Mouse (Mus musculus) monocyte, adult 2 months (primary cell): ENCODE data around the gene Clcf1.
A peak's percentile ranks its signal among the peaks of the same experiment; 100 is the strongest.

Experiments
- DNase-seq, 2 experiments: peaks; one replicate each; pipeline ENCODE4 v3.0.0; 2022; ENCODE audit warnings: low spot score in 2 of 2, low read depth in 1 of 2

Gene Clcf1

DNA sequence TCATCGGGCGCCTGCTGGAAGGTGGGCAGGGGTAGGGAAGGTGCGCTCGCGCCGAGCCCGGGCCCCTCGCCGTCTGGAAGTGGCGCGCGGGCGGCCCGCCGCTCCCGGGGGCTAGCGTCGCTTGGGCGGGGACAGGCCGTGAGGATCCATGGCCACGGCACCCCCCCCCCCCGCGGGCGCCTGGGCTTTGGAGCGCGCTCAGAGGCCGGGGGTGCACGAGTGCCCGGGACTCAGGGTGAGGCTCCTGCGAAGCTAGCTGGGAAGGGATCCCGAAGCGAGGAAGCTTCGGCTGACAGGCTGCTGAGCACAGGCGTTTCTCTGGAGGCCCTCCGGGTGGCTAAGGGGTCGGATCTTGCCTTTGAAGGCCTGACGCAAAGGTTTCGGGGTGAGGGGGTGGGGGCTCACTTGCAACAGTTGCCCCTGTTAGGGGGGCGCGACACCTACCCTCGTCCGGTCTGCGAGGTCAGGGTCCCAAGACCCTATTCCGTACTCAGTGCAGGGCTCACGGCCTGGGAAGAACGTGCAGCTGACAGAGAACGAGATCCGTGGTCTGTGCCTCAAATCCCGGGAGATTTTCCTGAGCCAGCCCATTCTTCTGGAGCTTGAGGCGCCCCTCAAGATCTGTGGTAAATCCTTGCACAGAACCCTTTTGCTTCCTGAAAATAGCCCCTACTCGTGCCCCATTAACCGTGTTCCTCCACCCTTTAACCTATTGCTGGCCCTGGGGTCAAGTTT, 21.6 kb upstream of the Clcf1 start:
- no peak for DNase-seq

DNA sequence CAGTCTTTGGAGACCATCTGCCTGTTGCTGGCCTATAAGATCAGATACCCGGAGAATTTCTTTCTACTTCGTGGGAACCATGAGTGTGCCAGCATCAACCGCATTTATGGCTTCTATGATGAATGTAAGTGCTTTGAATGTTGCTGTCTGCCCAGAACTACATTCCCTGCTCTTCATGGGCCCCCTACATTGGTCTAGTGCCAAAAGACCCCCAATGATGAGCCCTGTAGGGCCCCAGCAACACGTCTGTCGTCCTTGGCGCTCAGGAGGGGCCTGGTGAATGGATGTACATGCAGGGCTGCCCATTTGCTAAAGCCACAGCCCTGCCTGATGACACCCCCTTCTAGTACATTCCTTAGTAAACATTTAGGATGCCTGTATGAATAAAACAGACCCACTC, 20.9 kb upstream of the Clcf1 start:
- no peak for DNase-seq

DNA sequence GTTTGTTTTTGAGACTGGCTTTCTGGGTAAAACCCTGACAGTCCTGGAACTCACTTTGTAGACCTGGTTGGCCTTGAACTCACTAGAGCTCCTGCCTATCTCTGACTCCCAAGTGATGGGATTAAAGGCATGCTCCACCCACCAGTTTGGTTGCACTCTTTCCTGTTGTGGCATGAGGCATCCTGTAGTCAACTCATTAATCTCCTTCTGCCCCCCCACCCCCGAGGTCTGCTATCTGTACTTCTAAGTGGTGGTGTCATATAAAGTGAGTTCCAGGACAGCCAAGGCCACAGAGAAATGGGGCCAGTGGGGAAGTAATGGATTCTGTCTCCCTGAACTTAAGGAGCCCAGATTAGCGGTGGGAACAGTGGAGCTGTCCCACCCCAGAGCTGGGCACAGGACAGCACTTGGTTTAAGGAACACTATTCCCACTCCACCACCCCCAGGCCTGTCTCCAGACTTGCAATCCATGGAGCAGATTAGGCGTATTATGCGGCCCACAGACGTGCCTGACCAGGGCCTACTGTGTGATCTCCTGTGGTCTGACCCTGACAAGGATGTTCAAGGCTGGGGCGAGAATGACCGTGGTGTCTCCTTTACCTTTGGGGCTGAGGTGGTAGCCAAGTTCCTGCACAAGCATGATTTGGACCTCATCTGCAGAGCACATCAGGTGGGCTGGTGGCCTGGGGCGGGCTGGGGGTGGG, 19.9 kb upstream of the Clcf1 start:
- DNase-seq: no peak

DNA sequence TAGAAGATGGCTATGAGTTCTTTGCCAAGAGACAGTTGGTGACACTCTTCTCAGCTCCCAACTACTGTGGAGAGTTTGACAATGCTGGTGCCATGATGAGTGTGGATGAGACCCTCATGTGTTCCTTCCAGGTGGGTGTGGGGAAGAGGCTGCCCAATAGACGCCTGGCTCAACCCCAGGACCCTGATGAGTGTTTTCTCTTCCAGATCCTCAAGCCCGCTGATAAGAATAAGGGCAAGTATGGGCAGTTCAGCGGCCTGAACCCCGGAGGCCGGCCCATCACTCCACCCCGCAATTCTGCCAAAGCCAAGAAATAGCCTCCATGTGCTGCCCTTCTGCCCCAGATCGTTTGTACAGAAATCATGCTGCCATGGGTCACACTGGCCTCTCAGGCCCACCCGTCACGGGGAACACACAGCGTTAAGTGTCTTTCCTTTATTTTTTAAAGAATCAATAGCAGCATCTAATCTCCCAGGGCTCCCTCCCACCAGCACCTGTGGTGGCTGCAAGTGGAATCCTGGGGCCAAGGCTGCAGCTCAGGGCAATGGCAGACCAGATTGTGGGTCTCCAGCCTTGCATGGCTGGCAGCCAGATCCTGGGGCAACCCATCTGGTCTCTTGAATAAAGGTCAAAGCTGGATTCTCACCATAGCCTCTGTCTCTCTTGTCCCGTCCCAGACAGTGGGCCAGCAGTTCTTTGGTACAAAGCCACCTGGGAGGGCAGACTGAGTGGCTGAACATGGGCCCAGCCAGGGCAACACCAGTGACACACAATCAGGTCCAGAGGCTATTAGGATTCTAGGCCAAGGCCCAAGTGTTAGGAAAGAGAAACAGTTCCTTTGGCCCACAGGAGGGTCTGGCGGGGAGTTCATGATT, 19.0 kb upstream of the Clcf1 start:
- DNase-seq: no peak

DNA sequence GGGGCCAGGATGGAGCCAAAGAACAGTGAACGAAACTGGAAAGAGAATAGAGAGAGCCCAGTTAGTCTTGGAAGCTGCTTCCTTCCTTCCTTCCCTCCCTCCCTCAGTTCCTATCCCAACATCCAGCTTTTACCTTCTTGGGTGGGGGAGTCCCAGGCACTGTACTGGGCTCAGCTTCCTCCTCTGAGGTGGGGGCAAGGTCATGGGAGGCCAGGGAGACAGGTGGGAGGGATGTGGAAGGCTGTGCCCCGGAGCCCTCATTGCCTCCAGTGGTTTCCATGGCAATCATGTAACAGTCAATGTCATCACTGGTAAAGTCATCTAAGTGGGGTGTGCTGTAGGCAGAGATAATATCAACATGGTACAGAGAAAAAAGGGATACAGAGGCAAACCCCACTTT, 18.0 kb upstream of the Clcf1 start:
- DNase-seq: no peak

DNA sequence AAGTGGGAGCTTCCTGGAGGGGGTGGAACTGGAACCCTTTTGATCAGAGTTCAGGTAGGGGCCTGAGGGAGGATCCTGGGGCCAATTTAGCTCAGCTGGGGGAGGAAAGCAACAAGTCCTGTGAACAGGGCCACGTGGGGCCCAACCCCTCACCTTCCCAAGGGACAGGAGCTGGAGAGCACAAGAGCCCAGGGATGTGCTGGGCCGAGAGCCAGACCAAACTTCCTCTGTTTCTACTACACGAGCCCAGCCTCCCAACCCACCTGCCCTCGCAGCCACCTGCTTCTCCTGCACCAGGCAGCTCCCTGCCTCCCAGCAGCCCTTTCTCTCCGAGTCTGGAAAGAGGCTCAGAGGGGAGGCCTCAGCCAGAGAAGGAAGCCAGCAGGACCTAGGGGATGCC, 17.5 kb upstream of the Clcf1 start:
- DNase-seq: no peak

DNA sequence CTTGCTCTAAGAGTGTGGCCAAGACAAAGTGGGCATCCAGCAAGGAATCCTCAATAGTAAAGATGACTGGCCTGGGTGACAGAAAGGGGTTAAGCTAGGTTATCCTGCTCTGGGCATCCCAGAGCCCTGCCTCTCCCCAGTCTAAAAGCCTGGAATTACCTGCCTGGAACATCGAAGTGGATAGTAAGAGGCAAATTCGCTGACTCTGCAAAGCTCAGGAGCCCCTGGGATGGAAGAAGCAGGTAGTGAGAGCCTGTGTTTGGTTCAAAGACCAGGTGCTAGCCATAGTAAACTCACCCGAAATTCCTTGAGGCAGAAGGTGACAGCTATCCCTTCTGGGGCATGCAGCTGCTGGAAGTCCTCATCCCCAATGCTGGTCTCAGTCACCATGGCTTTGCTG, 16.9 kb upstream of the Clcf1 start:
- no peak for DNase-seq

DNA sequence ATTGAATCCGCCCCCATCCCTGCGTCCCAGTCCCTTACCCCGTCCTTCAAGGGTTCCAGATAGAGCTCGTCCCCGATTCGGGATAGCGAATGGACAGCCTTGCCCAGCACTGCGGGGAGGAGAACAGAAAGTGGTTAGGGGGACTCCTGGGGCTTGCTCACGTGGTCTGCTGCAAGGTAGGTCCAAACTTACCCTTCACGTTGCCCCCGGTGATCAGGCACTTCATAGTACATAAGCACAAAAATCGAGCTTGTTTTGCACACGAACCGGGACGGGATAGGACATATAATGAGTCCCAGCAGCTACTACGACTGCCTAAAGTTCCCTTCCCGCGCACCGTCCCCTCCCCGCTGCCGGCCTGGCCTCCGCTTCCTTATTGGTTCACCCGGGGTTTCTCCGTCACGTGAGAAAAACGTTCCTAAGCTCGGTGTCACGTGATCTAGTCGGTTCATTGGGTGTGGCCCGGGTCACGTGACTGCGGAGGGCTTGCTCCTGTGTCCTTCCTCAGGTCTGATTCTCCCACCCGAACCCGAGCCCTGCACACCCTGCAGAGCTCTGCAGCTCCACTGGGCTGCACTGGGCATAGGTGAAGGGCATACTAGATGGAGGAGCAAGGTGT, 12.6 kb upstream of the Clcf1 start, which contains the start of gene Rad9a:
Rad9a (minus strand) TSS at position 372 of the 619 bp plus-strand sequence.
- DNase-seq: peak; percentile 87 to 89

DNA sequence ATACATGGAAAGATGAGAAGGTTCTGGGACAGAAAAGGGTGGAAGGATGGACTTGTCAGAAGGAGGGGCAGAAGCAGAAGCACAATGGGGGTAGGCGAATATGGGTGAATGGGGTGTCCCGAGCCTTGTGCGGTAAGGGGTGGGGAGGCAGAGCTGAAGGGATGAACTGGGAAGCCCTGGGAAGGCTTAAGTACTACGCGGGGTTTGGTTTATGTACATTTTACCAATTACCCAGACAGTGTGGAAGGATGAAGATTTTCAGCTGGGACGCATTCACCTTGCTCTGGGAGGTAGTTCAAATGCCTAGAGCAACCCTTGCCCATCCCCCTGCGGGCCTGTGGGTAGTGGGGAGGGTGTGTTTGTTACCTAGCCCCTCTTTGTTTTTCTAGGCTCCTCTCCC, 11.9 kb upstream of the Clcf1 start:
- no peak for DNase-seq

DNA sequence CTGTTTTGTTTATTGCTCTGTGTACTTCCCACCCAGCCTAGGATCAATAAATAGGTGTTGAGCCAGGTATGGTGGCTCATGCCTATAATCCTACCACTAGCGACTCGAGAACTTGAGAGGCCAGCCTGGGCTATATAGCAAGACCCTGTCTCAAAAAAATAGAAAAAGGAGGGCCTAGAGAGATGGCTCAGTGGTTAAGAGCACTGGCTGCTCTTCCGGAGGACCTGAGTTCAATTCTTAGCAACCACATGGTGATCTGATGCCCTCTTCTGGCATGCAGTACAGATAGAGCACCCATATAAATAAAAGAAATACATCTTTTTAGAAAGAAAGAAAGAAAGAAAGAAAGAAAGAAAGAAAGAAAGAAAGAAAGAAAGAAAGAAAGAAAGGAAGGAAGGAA, 10.9 kb upstream of the Clcf1 start:
- DNase-seq: no peak

DNA sequence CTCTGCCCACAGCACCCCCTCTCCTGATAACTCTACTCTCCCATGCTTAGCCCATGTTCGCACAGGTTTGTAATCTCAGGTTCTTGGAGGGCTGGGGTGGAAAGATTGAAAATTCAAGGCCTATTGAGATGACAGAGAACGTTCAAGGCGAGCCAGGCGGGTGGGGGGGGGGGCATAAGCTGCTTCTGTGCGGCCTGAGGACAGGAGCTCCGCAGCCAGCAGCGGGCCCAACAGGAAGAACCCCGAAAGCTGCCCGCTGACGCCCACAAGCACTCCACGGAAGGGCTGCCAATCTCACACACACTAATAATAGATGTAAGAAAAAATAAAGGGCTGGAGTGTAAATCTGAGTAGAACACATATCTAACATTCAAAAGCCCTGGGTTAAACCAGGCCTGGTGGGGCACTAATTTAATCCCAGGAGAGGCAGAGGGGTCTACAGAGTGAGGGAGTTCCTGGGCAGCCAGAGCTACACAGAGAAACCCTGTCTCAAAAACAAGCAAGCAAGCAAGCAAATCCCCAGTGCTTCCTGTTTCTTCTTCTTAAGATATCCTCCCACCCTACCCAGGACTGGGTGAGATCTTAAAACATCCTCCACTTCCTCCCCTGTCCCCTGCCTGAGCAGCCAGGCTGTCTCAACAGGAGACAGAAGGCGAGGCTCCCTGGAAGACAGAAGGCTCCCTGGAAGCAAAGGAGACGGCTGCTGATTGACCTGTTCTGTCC, 10.3 kb upstream of the Clcf1 start:
- DNase-seq: no peak

DNA sequence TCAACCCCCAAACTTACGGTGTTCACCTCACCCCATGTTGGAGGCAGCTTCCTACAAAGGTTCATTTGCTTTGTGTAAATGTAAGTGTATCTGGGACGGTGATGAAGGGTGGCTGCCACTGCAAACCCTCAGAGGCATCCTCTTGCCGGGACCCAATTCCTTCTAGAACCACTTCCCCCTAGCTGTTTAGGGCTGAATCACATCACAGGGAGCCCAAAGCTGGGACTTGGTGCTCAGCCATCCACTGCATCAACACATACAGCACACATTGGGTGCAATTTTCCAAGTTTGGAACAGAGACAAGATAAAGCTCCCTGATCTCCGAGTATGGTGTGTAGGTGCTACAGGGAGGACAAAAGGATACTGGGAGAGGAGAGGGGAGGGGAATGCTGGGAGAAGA, 9.1 kb upstream of the Clcf1 start:
- DNase-seq: no peak

DNA sequence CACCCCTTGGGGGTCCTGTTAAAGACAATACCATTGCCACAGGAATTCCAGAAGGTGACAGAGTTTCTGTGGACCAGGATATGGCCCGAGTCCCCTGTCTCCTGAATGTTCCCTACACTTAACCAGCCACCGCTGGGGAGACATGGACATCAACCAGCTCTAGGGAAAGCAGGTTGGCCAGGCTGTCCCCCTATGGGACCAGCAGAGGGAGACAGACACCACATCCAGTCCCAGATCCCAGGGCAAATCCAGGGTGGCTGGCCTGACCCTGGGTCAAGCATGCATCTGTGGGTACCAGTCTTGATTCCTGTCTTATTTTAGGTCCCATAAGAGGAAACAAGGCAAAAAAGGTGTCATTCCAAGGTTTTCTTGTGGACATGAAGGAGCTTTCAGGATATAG, 7.1 kb upstream of the Clcf1 start:
- peak in 1 of 2 experiments; percentile 64 for DNase-seq

DNA sequence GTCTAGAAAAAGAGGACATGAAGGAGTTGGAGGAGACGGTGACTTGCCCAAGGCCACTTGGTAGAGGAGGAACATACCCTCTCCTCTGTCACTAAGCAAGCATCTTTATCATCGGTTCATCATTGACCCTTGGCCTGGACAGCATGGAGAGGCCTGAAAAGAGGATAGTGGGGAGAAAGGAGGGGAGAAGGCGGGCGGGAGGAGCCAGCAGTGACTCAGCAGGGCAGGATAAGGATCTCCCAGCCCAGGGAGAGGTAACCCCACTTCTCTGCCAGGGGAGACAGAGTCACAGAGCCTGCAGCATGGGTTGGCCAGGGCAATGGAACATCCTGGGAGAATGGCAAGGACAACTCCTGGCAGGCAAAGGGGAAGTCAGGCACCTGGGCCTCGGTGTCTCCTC, 5.5 kb upstream of the Clcf1 start:
- no peak for DNase-seq

DNA sequence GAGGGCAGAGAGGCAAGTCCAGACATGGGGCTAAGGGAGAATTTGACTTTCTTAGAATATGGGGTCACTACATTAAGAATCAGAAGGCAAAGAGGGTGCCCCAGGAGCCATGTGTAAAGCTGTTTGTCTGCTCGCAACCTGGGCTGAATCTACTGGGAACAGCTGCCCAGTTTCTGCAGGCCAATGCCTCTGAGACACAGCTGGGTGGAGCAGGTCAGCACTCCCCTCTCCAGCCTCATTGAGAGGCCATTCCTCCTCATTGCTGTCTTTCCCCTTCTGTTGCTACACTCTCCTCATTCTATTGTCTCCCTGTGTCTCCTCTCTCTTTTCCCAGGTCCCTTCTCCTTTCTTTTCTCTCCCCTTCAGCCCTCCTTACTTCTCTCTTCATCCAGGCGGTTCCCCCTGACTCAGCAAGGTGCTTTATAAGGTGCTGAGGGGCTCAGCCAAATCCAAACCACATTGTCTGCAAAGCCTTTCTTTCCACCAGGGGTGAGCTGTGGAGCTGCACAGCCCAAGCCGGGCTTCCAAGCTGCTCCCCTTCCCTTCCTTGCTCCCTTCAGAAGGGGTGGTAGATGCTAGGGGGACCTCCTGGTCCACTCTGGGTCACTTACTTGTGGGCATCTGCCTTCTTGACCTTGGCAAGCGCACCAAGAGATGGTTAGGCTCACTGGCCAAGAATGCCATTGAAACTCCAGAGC, 2.0 kb upstream of the Clcf1 start:
- no peak for DNase-seq

DNA sequence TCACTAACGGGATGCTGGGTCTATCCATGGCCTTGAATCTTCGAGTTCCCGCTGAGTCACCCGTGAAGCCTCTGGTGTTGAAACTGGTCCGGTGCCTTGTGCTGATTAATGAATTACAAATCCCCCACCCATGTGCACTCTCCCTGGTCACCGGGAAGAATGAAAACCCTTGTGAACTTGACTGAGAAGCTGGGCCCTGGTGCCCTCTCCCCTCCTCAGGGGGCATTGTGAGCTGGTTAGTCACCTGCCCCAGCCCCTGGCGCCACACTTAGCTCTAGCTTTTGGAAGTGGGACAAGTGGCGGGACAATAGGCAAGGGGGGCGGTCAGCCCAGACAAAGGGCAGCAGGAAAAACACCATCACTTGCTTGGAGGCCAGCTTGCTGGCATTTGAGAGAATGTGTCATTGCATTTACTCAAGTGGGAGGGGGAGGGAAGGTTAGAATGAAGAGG, 489 bp upstream of the Clcf1 start:
- peak; percentile 42 to 55 for DNase-seq

DNA sequence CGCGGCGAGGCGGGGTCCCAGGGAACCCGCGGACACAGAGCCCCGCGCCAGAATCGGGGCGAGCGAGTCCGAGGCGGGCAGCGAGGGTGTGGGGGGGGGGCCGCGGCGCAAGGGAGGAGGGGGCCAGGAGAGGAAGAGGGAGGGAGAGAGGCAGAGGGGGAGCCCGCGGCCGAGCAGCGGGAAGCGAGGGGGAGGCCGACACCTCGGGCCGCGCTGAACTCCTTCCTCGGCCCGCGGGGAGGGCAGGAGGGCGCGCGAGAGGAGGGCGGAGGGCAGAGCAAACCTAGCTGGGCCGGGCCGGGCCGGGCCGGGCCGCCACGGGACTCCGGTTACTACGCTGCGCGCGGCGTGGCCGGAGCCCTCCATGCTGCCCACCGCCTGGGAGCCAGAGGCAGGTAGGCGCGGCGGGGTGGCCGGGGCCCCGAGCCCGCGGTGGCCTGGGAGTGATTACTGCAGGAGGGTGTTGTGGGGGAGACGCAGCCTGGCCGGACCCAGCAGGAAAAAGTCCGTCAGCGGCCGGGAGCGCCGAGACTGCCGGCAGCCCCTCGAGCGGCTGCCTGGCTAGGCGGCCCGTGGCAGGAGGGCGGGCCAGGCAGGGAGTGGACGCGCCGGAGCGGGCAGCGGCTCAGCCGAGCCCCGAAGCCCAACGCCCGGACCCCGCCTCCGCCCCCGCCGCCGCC, 873 bp downstream of the Clcf1 start:
- DNase-seq: no peak

DNA sequence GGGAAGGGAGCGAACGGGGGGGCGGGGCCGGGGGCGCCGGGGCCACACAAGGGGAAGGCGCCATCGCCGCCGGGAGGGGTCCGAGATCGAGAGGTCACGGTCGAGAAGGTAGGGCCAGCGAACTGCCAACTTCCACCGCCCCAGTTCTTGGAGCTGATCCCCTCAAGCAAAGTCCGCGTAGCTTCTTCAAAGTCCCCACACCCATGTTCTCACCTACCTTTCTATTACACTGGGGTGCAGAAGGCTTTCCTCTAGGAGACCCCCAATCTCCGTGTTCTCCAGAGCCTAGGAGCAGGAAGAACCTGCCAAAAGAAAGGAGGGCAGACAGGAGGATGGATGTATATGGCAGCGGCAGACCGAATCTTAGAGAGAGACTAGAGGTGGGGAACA, 1.4 kb downstream of the Clcf1 start:
- DNase-seq: no peak

DNA sequence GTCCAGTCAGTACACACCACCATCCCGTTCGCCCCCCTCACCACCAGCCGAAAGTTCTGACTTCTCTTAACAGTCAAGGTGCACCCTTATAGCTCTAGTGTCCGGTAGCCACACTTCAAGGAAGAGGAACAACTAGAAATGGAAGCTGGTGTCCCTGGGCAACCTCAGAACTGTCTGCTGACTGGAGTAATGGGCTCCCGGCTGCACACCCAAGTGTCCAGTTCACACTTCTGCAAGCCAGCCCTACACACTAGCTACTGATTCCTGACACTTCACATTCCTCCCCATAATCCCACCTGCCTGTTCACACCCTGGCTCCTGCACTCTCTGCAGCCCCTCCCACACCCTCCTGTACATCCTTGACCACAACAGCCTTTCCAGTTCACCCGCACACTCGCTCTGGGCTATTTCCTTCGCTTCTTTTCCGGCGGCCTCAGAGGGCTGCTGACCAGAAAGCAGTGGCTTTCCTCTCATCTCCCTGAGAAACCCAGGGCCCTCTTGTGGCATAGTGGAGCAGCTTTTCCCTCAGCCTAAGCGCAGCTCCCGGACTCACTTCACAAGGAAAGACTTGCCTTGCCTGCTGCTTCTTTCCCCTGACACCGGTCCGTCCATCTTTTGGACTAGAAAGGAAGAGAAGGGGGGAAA, 2.1 kb downstream of the Clcf1 start:
- no peak for DNase-seq
